Mouse (Mus musculus): ENCODE measurements around the gene Ccdc42.

Ccdc42 gene

GRCm38 (mm10) chr11:68583906-68584480 is 2.8 kb upstream of the Ccdc42 start:
- in situ Hi-C loops (cut with MboI, MseI): no loop called here

GRCm38 (mm10) chr11:68585890-68586289 is 931 bp upstream of the Ccdc42 start:
- in situ Hi-C loops (cut with MboI, MseI): no loop called here

- in situ Hi-C loops (cut with MboI, MseI): no loop called here
These were observed 2.4 kb downstream of the Ccdc42 start for GRCm38 (mm10) chr11:68589055-68589809.

GRCm38 (mm10) chr11:68591708-68592107 is 4.9 kb downstream of the Ccdc42 start:
- in situ Hi-C loops (cut with MboI, MseI): loop anchor here in 1 of 2 experiments (5.0 kb wide), 1 partner anchor 126 kb away; no protein-coding TSS in a partner anchor

GRCm38 (mm10) chr11:68593247-68593646 is 6.4 kb downstream of the Ccdc42 start:
- in situ Hi-C loops (cut with MboI, MseI): loop anchor here in 1 of 2 experiments (5.0 kb wide), 1 partner anchor 124 kb away; no protein-coding TSS in a partner anchor

- in situ Hi-C loops (cut with MboI, MseI): no loop called here
These were observed 11.1 kb downstream of the Ccdc42 start for GRCm38 (mm10) chr11:68597912-68598311.

- in situ Hi-C loops (cut with MboI, MseI): no loop called here
These were observed 13.8 kb downstream of the Ccdc42 start for GRCm38 (mm10) chr11:68600551-68601021.

- in situ Hi-C loops (cut with MboI, MseI): no loop called here
These were observed 14.7 kb downstream of the Ccdc42 start for GRCm38 (mm10) chr11:68601486-68601991.

- in situ Hi-C loops (cut with MboI, MseI): no loop called here
These were observed 15.5 kb downstream of the Ccdc42 start for GRCm38 (mm10) chr11:68602200-68602931.

- in situ Hi-C loops (cut with MboI, MseI): no loop called here
These were observed 20.2 kb downstream of the Ccdc42 start for GRCm38 (mm10) chr11:68607046-68607445.

- in situ Hi-C loops (cut with MboI, MseI): no loop called here
These were observed 23.2 kb downstream of the Ccdc42 start for GRCm38 (mm10) chr11:68609910-68610566.

GRCm38 (mm10) chr11:68610567-68610947 is 23.7 kb downstream of the Ccdc42 start:
- in situ Hi-C loops (cut with MboI, MseI): no loop called here

GRCm38 (mm10) chr11:68613071-68613711 is 26.4 kb downstream of the Ccdc42 start:
- in situ Hi-C loops (cut with MboI, MseI): no loop called here

- in situ Hi-C loops (cut with MboI, MseI): no loop called here
These were observed 35.9 kb downstream of the Ccdc42 start for GRCm38 (mm10) chr11:68622751-68623150.

GRCm38 (mm10) chr11:68623225-68623870 is 36.5 kb downstream of the Ccdc42 start:
- in situ Hi-C loops (cut with MboI, MseI): no loop called here

- in situ Hi-C loops (cut with MboI, MseI): no loop called here
These were observed 37.0 kb downstream of the Ccdc42 start for GRCm38 (mm10) chr11:68623871-68624258.

- in situ Hi-C loops (cut with MboI, MseI): loop anchor here in 1 of 2 experiments (5.0 kb wide), 2 partner anchors 59 to 86 kb away; no protein-coding TSS in a partner anchor
These were observed 44.9 kb downstream of the Ccdc42 start for GRCm38 (mm10) chr11:68631611-68632316.

- in situ Hi-C loops (cut with MboI, MseI): no loop called here
These were observed 51.2 kb downstream of the Ccdc42 start for GRCm38 (mm10) chr11:68637861-68638615.

- in situ Hi-C loops (cut with MboI, MseI): loop anchor here in 1 of 2 experiments (5.0 kb wide), 1 partner anchor 36 kb away; no protein-coding TSS in a partner anchor
These were observed 54.5 kb downstream of the Ccdc42 start for GRCm38 (mm10) chr11:68641361-68641760.
